Mouse (Mus musculus) C2C12 (cell line): ENCODE data around the gene Mgat4a.

ENCODE experiments used
- CEBPB ChIP-seq: IDR thresholded peaks from one replicate; pipeline ENCODE4 v1.6.1; 2011; ENCODE audit warnings: low read depth, mild to moderate bottlenecking, control low read depth, moderate library complexity
- CTCF ChIP-seq: IDR thresholded peaks from one replicate; pipeline ENCODE4 v1.5.1; 2011; ENCODE audit not compliant: control insufficient read depth, insufficient read depth, insufficient read length
- FOSL1 ChIP-seq: IDR thresholded peaks from one replicate; pipeline ENCODE4 v1.8.0; 2011; ENCODE audit warnings: mild to moderate bottlenecking, low read length; ENCODE audit not compliant: poor library complexity, insufficient read depth, severe bottlenecking
- MAX ChIP-seq: IDR thresholded peaks from one replicate; pipeline ENCODE4 v1.6.1; 2011; ENCODE audit warnings: mild to moderate bottlenecking, control low read depth
- MYOD1 ChIP-seq: IDR thresholded peaks from one replicate; pipeline ENCODE4 v1.6.1; 2011; ENCODE audit warnings: low read depth; ENCODE audit not compliant: control insufficient read depth, insufficient read length
- MYOG ChIP-seq: IDR thresholded peaks from one replicate; pipeline ENCODE4 v1.6.1; 2011; ENCODE audit not compliant: control insufficient read depth, insufficient read length; ENCODE audit errors: extremely low read depth
- USF1 ChIP-seq: IDR thresholded peaks from one replicate; pipeline ENCODE4 v1.6.1; 2011; ENCODE audit warnings: low read depth, mild to moderate bottlenecking, control low read depth, moderate library complexity

DNA sequence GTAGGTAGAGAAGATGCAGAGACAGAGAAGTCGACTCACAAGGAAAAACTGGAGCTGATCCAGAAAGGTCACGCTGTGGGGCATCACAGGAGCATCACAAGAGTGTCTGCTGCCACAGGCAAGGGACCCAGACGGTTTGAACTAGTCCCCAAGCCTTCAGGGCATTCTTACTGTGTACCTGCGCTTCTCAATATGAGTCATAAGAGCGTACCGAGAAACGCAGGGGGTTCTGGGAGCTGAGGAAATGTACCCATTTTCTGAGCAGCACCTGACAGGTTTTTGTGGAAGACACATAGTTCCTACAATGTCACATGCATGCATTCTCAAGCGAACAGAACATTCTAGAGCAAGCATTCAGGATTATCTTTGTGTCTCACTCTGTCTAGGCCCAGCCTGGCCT, 8.7 kb upstream of the Mgat4a start:
- TF ChIP-seq CTCF, result no peak
- TF ChIP-seq MAX, result no peak
- TF ChIP-seq USF1, result no peak
- no peak for TF ChIP-seq MYOG
- TF ChIP-seq CEBPB, result no peak
- TF ChIP-seq MYOD1, result no peak
- no peak for TF ChIP-seq FOSL1
